Mouse (Mus musculus): ENCODE data around the gene Gm21292. TPM values are rescaled to one million over a fixed set of nuclear protein-coding genes. Genes with fewer than 3 reads are reported as not detected.

Gm21292 gene
- total RNA-seq (2023) = not detected

DNA sequence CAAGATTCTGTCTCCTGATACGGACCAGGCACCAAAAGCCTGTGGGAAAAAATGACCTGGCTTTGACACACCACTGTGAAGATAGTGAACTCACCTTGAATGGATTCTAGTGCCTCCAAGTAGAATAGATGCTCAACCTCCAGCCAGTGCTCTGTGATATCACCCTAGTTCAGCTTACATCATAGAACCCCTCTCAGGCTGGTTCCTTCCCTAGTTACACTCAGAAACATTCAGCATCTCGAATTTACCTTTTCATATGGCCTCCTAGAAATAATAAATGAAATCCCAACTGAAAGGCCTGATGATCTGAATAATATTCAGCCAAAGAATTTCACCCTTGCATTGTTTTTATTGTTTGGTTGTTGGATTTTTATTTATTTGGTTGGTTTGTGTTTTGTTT, at the start of gene Gm21292:
TSS of gene Gm21292 (minus strand) at position 101 of the 400 bp plus-strand sequence.

Other genes with a start within 250 kb of the Gm21292 start
- gene Gm21721, start 68.3 kb upstream of the Gm21292 start, total RNA-seq (2023) = not detected
- gene Gm21812, start 213.3 kb upstream of the Gm21292 start, total RNA-seq (2023) = not detected